Mouse (Mus musculus) kidney, adult 2 months (tissue): ENCODE results near the gene Speer1. TPM values are rescaled to one million over a fixed set of nuclear protein-coding genes. Genes with fewer than 3 reads are reported as not detected.
"Not testable (repeated sequence)": the region's sequence is repeated elsewhere in the genome, so short reads cannot be mapped to it uniquely, and the experiment has no call there.

Experiments used
- DNase-seq: peaks from one replicate; pipeline ENCODE4 v3.0.0; 2021
- H3K27ac ChIP-seq: fragments of 200-500 bp; 2 replicates; pipeline ENCODE4 v1.5.1; 2012; ENCODE audit warnings: low read depth, low read length, control low read depth, inconsistent platforms; ENCODE audit not compliant: insufficient read depth
- H3K27me3 ChIP-seq: fragments of 200-500 bp; replicated peaks from 2 replicates; pipeline ENCODE4 v1.6.1; 2012; ENCODE audit warnings: mild to moderate bottlenecking, moderate library complexity, low read length, inconsistent platforms; ENCODE audit not compliant: control insufficient read depth, insufficient read depth
- H3K36me3 ChIP-seq: fragments of 200-500 bp; 2 replicates; pipeline ENCODE4 v1.6.1; 2012; ENCODE audit warnings: mild to moderate bottlenecking, moderate library complexity, low read length, inconsistent platforms; ENCODE audit not compliant: control insufficient read depth, insufficient read depth
- H3K4me1 ChIP-seq: fragments of 200-500 bp; 2 replicates; pipeline ENCODE4 v1.6.1; 2011; ENCODE audit warnings: low read length; ENCODE audit not compliant: control insufficient read depth, insufficient read depth
- H3K4me3 ChIP-seq: fragments of 200-500 bp; 2 replicates; pipeline ENCODE4 v1.5.1; 2011; ENCODE audit warnings: mild to moderate bottlenecking, low read depth, low read length, control low read depth; ENCODE audit not compliant: insufficient read depth
- WGBS: fragments of 180-500 bp; shearing (Covaris S2); methylation state at CpG from one replicate; pipeline ENCODE4 v1.1.7; 2018; 5-methylcytosine and 5-hydroxymethylcytosine counted together
- polyA plus RNA-seq: library from polyadenylated mRNA; depleted of rRNA; stranded (reverse); fragments of >200 nt; gene quantifications from 2 replicates; pipeline ENCODE4 v1.2.3, GENCODE M21; 2012; rRNA removed

The Speer1 gene
- polyA plus RNA-seq, result not detected in 2 replicates

DNA sequence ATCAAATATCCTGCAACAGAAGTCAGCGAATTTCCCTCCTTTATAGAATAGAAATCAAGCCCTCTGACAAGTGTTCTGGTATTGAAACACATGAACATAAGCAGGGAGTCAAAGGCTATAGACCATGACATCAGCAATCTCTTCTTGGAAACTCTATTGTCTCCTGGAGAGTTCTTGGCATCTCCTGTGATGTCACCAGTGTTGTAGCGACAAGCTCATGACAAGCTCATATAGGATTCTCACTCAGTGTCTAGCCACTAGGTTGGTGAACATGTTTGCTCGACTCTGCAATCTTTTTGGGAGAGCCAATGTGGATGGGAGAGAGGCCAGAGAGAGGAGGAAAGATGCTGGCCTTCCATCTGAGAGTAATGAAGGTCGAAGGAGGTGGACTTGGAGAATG lies at the start of gene Speer1:
TSS of gene Speer1 (plus strand) at position 301 of the 400 bp plus-strand sequence.
- H3K27ac ChIP-seq, DNase-seq: not testable (repeated sequence)
- 56% methylated on average over 1 of the region's 4 CpGs for WGBS

More for the DNA sequence above, at the start of gene Speer1:
- H3K4me3 ChIP-seq, H3K27me3 ChIP-seq, H3K4me1 ChIP-seq, H3K36me3 ChIP-seq: not testable (repeated sequence)

Other genes starting within 250 kb of the Speer1 start
- gene Gm8879, start 213.9 kb upstream of the Speer1 start, polyA plus RNA-seq, result not detected in 2 replicates
- gene Gm5861, start 158.4 kb upstream of the Speer1 start, polyA plus RNA-seq, result not detected in 2 replicates
- gene Gm8890, start 85.5 kb upstream of the Speer1 start, polyA plus RNA-seq, result not detected in 2 replicates
- not detected in 2 replicates for gene Gm8897, start 74.9 kb downstream of the Speer1 start, polyA plus RNA-seq
- not detected in 2 replicates for gene Gm8906, start 161.2 kb downstream of the Speer1 start, polyA plus RNA-seq